Mouse (Mus musculus): ENCODE measurements around the gene Arhgap30. TPM values are rescaled to one million over a fixed set of nuclear protein-coding genes. Genes with fewer than 3 reads are reported as not detected.

Gene Arhgap30
- total RNA-seq, 2 experiments from 2014 or later: 1.8 to 2.0 TPM

GRCm38 (mm10) chr1:171422504-171423095 is 33.8 kb downstream of the Arhgap30 start:
- DNase-seq (ENCODE audit: extremely low spot score in 1 of 2, low spot score in 1 of 2): no peak

DNA sequence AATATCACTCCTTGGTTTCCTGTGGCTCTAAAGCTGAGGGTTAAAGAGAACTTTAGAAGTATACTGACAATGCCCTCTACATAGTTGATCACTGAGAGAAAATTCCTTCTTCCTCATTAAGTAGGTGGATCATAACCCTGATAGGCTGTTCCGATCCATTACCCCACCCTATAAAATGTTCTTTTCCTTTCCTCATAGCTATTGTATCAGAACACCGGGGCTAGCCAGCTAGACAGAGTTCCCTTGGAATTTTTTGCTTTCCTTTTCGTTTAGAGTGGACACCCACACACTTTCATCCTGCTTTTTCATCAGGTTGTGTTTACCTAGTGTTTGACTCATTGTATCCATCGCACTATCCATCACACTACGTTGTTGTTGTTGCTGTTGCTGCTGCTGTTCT is 35.9 kb downstream of the Arhgap30 start:
- DNase-seq (ENCODE audit: extremely low spot score in 1 of 2, low spot score in 1 of 2): no peak

GRCm38 (mm10) chr1:171425126-171425525 is 36.4 kb downstream of the Arhgap30 start:
- no peak for DNase-seq (ENCODE audit: extremely low spot score in 1 of 2, low spot score in 1 of 2)

DNA sequence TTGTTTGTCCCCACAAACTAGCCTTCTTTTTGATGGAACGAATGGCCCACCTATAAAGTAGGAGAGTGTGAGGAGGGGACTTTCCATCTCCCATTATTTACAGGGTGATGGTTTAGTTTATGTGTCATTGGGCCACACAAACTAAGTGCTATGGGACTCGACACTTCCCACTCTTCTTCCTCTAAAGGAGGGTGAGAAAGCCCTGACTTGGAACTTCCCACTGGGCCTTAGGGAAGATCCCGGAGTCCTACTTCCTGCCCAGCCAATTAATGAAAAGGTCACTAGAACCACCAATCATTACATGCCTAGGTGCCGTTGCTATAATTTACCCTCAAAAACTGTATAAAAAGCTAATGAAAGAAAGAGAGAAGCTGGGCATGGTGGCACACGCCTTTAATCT is 43.4 kb downstream of the Arhgap30 start:
- no peak for DNase-seq (ENCODE audit: extremely low spot score in 1 of 2, low spot score in 1 of 2)

DNA sequence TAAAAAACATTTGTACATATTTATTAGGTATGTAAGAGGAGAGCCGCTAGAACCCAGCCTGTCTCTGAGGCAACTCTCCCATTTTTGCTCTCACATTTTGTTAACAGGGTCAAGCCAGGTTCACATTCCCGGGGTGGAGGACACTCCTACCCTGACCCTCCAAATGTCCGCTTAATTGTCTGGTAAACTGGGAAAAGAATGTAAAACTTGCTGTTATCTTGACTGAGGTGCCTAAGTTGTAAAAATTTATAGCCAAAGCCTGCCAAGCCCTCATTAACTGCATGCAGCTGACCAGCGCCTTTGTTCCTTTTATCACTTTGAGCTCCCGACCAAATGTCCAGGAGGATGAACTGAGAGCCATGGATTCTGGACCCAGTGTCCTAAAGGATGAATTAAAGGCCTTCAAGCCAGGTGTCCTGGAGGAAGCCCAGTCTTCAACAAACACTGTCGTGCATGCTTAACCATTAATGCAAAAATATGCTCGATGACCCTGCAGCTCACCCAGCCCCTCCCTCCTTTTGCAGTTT is 46.6 kb downstream of the Arhgap30 start:
- no peak for DNase-seq (ENCODE audit: extremely low spot score in 1 of 2, low spot score in 1 of 2)

GRCm38 (mm10) chr1:171435974-171436373 is 47.2 kb downstream of the Arhgap30 start:
- DNase-seq (ENCODE audit: extremely low spot score in 1 of 2, low spot score in 1 of 2): no peak

DNA sequence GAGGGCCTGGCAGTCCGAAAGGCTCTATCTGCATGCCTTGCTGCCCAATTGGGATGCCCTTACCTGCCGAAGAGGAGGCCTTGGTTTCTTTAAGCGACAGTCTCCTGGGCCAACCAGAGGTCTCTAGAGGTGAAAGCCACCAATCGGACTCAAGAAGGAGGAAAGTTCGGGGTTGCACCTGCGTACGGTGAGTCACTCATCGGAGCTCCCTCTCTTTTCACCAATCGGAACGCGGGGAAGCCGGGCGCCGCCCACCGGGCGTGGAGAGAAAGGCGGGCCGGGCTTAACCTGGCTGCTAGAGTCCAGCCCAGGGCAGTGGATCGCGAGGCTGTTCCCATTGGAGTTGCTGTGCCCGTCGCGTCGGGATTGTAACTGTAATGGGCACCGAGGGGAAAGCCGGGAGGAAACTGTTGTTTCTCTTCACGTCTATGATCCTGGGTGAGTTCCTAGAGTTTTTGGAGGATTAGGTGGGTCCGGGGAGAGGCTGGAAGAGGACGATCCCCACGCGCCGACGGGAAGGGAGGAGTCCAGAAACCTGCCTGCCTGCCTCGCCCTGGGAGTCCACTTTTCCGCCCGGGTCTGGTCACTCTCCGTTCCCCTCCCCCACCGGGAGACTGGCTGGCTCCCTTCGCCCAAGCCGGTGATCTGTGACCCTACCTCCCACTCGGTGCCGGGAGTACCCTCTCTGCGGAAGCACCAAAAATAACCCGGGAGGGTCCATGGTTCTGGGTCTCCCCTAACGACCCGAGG is 48.7 kb downstream of the Arhgap30 start, which contains the start of gene F11r:
F11r (plus strand) TSS at position 272 of the 750 bp plus-strand sequence.
- no peak for DNase-seq (ENCODE audit: extremely low spot score in 1 of 2, low spot score in 1 of 2)

GRCm38 (mm10) chr1:171438014-171438670 is 49.4 kb downstream of the Arhgap30 start:
- no peak for DNase-seq (ENCODE audit: extremely low spot score in 1 of 2, low spot score in 1 of 2)

DNA sequence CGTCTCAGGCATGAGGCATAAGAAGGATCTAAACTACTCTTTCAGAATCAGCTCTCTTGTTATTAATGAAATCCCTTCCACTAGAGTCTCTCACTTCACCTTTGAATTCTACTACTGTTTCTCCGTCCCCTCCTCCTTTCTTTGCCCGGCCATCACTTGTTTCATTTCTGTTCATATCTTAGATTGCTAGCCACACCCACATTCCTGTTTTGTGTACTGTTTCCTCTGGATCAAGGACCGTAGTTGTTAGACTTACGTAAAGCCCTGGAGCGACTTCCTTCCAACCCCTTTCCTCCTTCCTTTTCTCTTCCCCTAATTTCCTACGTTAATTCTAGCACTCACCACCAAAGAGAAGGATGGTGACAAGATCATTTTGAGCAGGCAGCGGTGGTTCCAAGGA is 50.3 kb downstream of the Arhgap30 start:
- no peak for DNase-seq (ENCODE audit: extremely low spot score in 1 of 2, low spot score in 1 of 2)

DNA sequence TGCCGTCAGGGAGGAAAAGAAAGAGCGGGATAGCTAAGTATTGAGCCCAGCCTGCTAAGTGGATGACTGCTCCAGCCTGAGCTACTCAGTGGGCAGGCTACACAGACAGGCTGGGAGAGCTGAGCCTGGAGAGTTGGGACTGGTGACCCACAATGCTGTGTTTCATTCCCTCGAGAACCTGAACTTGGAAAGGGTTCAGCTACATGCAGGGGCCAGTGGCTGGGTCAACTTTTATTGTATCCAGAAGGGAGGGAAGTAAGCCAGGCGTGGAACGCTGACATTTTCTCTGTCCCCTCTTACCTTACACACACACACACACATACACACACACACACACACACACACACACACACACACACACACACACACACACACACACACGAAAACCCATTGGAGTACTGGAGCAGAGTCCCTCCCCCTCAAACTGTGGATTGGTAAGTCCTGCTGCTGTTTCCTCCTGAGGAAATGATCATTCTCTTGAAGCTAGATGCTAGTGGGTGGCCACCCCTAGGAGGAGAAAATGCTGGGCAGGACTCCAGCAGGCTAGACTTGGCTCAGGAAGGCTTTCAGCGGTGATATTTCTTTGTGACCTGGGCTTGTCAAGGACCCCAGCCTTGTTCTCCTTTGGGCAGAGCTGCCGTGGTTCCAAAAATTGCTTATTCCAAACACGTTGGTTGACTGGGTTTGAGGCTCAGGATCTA is 51.4 kb downstream of the Arhgap30 start:
- DNase-seq (ENCODE audit: extremely low spot score in 1 of 2, low spot score in 1 of 2): no peak

- DNase-seq (ENCODE audit: extremely low spot score in 1 of 2, low spot score in 1 of 2): no peak
Measured at GRCm38 (mm10) chr1:171441466-171442412, 53.0 kb downstream of the Arhgap30 start.

- no peak for DNase-seq (ENCODE audit: extremely low spot score in 1 of 2, low spot score in 1 of 2)
Measured at GRCm38 (mm10) chr1:171442413-171442760, 53.6 kb downstream of the Arhgap30 start.

GRCm38 (mm10) chr1:171445050-171445449 is 56.3 kb downstream of the Arhgap30 start:
- DNase-seq (ENCODE audit: extremely low spot score in 1 of 2, low spot score in 1 of 2): no peak

DNA sequence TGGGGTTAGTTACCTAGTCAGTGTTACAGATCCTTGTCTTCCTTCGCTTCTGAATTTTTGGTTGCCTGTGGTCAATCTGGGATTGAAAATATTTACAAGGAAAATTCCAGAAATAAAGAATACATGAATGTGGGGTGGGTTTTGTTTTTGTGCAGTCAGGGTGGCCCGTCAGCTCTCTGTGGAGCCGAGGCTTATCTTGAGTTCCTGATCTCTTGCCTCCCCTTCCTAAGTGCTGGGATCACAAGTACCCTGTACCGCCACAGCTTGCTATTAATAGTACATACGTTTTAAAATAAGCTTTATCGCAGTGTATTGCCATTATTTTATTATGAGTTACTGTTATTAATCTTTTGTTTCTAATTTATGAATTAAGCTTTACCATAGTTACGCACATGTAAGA is 58.1 kb downstream of the Arhgap30 start:
- no peak for DNase-seq (ENCODE audit: extremely low spot score in 1 of 2, low spot score in 1 of 2)

GRCm38 (mm10) chr1:171447692-171448091 is 58.9 kb downstream of the Arhgap30 start:
- no peak for DNase-seq (ENCODE audit: extremely low spot score in 1 of 2, low spot score in 1 of 2)

- DNase-seq (ENCODE audit: extremely low spot score in 1 of 2, low spot score in 1 of 2): no peak
Measured at GRCm38 (mm10) chr1:171450062-171450461, 61.3 kb downstream of the Arhgap30 start.

DNA sequence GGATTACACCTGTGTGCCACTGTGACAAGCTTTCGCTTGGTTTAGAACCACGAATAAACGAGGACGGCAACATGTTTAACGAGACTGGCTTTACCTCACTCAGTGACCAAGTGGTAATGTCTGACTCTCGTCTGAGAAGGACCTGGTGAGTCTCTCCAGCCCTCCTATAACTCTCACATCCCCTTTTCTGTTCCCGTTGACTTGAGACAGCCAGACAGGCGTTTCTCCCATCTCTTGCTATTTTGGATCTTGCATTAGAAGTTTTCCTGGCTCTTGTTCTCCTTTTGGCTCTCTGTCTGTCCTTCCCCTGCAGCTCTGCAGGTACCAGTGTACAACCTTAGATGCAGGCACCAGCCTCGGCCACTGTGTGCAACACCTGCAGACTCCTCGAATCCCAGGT is 62.2 kb downstream of the Arhgap30 start:
- no peak for DNase-seq (ENCODE audit: extremely low spot score in 1 of 2, low spot score in 1 of 2)

GRCm38 (mm10) chr1:171452522-171452921 is 63.8 kb downstream of the Arhgap30 start:
- DNase-seq (ENCODE audit: extremely low spot score in 1 of 2, low spot score in 1 of 2): no peak

DNA sequence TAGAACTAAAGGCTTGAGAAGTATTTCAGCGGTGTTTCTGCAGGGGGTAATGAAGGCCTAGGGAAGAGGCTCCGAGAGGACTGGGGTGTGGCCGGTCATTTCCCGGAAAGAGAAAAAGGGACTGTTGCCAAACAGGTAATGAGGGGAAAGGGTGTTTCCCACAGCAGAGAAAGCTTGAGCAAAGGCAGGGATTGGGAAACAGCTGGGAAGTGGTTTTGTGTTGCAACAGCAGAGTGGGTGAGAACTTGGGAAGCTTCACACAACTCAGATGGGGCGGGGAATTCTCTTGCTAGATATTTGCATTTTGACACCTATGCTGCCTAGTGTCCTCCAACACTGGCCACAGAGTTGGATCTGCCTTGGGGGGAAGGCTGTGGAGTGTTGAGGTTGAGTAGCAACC is 64.2 kb downstream of the Arhgap30 start:
- DNase-seq (ENCODE audit: extremely low spot score in 1 of 2, low spot score in 1 of 2): no peak

GRCm38 (mm10) chr1:171454926-171455325 is 66.2 kb downstream of the Arhgap30 start:
- no peak for DNase-seq (ENCODE audit: extremely low spot score in 1 of 2, low spot score in 1 of 2)

Measured in layer of hippocampus, postnatal 25 days (tissue).